Mouse (Mus musculus): Measurements from ENCODE around the gene Pcgf1.

Gene Pcgf1

DNA sequence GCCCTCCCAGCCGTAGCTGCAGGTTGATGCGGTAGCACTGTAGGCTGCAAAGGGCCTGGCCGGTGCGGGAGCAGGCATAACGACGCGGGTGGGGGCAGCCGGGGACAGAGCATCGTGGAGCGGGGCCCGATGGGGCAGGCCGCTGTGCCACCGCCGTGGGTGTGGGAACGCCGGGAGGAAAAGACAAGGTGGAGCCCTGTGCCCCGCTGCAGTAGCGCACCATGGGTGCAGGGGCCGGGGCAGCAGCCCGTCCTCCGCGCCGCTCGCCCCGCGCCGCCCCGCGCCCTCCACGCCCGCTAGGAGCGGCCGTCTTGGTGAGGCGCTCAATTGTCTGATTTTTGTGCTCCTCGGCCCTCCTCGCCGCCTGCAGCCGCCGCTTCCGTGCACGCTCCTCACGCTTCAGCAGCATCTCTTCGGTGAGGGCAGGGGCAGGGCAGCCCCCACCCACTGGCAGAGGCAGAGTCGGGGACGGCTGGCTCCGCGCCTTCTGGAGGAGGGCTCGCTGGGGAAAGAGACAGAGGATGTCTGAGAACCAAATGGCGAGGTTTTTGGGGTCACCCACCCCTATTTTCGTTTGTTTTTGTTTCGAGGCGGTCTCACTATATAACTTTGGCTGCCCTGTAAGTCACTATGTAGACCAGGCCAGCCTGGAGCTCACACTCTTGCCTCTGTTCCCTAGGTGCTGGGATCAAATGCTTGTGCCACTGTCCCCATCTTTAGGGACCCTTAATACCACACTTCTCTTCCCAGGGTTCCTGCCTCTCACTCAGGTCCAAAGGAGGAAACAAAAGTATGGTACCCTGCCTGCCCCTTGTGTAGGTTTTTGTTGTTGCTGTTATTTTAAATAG lies 44.4 kb downstream of the Pcgf1 start:
- DNase-seq (ENCODE audit: low read depth in 1 of 2, low spot score in 2 of 2): no peak

DNA sequence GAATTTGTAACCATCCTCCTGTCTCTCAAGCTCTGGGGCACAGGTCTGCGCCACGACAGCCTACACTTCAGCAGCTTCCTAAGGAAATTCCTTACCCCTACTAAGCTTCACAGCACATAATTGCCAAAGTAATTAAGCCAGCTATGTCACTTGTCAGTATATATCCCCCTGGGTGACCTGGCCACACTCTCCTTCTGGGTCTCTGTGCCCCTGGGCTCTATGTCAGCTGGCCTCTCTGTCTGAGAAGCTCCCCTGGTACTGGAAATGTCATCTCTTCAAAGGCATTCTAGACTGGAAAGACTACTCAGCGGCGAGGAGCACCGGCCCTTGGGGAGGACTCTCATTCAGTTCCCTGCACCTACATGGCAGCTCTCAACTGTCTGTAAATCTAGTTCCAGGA lies 45.3 kb downstream of the Pcgf1 start:
- no peak for DNase-seq (ENCODE audit: low read depth in 1 of 2, low spot score in 2 of 2)

DNA sequence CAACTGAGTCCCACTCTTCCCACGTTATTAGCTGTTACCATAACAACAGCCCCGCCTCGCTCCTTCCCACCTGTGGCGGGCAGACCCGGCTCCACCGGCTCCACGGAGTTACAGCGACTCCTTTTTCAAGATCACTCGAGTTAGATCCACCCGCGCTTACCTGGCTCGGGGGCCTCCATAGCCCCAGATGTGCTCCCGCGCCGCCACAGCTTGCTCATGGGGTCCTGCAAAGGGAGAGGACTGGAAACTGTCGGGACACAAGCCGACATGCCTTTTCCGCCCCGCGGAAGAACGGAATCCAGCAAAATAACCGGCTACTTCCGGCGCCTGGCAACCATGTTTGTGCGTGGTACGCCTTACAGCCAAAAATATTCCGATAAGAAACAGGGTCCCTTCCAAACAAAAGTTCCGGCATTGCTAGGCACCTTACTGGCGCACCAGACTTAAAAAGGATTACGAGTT lies 47.2 kb downstream of the Pcgf1 start:
- peak; percentile 84 to 89 for DNase-seq (ENCODE audit: low read depth in 1 of 2, low spot score in 2 of 2)

- no peak for DNase-seq (ENCODE audit: low read depth in 1 of 2, low spot score in 2 of 2)
These were observed 47.7 kb downstream of the Pcgf1 start, which contains the start of gene Ino80b for GRCm38 (mm10) chr6:83125331-83125730. Gene Ino80b (minus strand): TSS chr6:83125431.

GRCm38 (mm10) chr6:83127419-83127818 lies 49.8 kb downstream of the Pcgf1 start:
- no peak for DNase-seq (ENCODE audit: low read depth in 1 of 2, low spot score in 2 of 2)
